Mouse (Mus musculus): Measurements from ENCODE around the gene Shroom3. TPM values are rescaled to one million over a fixed set of nuclear protein-coding genes. Genes with fewer than 3 reads are reported as not detected.
A peak's percentile ranks its signal among the peaks of the same experiment; 100 is the strongest.

Shroom3 gene
- total RNA-seq, 4 experiments from 2014 or later = 3.1 to 5.6 (median 4.1) TPM

DNA sequence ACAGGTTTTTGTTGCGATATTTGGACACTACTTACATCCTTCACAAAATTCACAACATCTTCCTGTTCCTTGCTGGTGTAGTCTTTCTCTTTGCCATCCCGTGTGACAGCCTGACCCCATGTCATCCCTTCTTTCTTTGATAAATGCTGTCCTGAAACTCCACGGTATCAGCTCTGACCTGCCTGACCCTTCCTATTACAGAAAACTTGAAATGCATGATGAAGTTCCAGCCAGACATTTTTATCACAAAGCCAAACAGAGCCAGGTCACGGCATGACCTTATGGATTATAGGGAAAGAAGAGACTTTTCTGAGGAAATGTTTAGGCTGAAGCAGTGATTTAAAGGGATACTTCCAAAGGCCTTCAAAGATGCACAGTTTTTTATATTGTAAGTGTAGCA is 197.7 kb downstream of the Shroom3 start:
- no peak for DNase-seq (ENCODE audit: low spot score in 2 of 2)

DNA sequence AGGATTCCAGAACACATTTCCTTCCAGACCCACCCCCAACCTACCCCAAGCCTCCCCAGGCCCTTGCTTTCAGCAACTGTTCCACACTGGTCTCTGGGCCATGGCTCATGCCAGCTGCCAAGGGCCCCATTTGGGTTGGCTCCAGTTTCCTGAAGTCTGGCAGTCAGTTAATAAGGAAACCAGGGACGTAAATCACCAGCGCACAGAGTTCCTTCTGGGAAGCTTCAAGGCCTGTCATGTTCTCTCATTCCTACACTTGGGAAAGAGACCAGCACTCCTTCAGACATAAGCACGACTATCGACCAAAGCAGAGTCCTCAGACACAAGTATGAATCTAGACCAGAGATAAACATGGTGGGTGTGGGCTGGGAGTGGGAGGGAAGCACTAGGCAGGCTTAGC is 202.9 kb downstream of the Shroom3 start:
- no peak for DNase-seq (ENCODE audit: low spot score in 2 of 2)

DNA sequence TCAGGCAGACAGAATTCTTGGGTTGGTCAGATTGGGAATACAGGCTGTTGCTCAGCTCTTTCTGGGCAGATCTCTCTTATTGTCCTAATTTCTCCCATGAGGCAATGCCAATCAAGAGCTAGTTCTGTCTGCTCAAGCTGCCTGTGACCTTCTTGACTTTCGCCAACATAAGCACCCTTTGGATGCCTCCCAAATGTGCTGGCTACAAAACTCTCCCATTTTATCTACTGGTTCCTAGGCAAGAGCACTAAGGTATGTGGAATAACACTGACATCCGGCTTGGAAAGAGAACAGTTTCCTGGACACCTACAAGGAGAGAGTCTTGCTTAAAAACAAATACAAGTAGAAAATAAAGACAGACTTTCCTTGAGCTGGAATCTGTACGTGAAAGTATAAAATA is 204.3 kb downstream of the Shroom3 start:
- no peak for DNase-seq (ENCODE audit: low spot score in 2 of 2)

- no peak for DNase-seq (ENCODE audit: low spot score in 2 of 2)
Measured at GRCm38 (mm10) chr5:92888628-92889241, 205.5 kb downstream of the Shroom3 start.

GRCm38 (mm10) chr5:92890902-92891301 is 207.7 kb downstream of the Shroom3 start:
- DNase-seq (ENCODE audit: low spot score in 2 of 2) = no peak

- DNase-seq (ENCODE audit: low spot score in 2 of 2) = no peak
Measured at GRCm38 (mm10) chr5:92893284-92893683, 210.0 kb downstream of the Shroom3 start.

GRCm38 (mm10) chr5:92893711-92894110 is 210.5 kb downstream of the Shroom3 start:
- DNase-seq (ENCODE audit: low spot score in 2 of 2) = no peak

- no peak for DNase-seq (ENCODE audit: low spot score in 2 of 2)
Measured at GRCm38 (mm10) chr5:92895877-92896276, 212.6 kb downstream of the Shroom3 start.

GRCm38 (mm10) chr5:92896725-92897280 is 213.6 kb downstream of the Shroom3 start:
- no peak for DNase-seq (ENCODE audit: low spot score in 2 of 2)

- DNase-seq (ENCODE audit: low spot score in 2 of 2) = peak; percentile 10 to 35
Measured at GRCm38 (mm10) chr5:92897766-92898745, 214.8 kb downstream of the Shroom3 start.

DNA sequence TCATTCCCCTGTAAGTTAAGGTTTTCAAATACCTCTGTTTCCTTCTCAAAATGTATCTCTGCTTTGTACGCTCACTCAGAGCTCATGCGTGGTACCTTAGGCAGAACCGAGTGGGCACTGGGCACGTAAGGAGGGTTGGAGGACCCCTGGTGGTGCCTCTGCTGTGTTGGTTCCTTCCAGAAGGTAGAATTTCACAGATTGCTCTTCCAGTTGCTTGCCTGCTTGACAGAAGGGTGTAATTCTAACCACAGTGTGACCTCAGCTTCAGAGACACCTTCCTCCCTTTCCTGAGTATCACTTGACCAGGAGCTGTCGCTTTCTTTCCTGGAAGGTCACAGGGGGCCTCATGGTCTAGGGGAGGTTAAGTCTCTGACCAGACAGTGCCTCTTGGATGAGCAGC is 217.2 kb downstream of the Shroom3 start:
- no peak for DNase-seq (ENCODE audit: low spot score in 2 of 2)

GRCm38 (mm10) chr5:92901870-92902269 is 218.6 kb downstream of the Shroom3 start:
- DNase-seq (ENCODE audit: low spot score in 2 of 2) = no peak

- DNase-seq (ENCODE audit: low spot score in 2 of 2) = no peak
Measured at GRCm38 (mm10) chr5:92905146-92905545, 221.9 kb downstream of the Shroom3 start.

DNA sequence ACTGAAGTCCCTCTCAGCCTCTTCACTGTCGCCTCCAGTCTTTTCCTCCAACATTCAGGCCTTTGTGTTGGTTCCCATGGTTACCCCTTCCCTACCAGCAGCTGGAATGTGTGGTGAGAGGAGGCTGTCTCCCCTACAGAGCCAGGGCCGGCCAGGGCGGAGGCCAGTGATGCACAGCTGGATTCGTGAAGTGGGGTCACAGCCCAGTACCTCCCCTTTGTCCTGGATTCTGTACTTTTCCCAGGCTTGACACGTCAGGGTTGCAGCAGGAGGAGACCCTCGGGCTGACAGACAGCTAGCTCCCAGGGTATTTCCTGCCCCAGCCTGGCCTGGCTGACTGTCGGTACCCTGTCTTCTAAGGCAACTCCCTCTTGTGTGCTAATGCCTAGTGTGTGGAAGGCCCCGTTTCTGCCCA is 222.4 kb downstream of the Shroom3 start:
- peak in 1 of 2 experiments; percentile 17 for DNase-seq (ENCODE audit: low spot score in 2 of 2)

DNA sequence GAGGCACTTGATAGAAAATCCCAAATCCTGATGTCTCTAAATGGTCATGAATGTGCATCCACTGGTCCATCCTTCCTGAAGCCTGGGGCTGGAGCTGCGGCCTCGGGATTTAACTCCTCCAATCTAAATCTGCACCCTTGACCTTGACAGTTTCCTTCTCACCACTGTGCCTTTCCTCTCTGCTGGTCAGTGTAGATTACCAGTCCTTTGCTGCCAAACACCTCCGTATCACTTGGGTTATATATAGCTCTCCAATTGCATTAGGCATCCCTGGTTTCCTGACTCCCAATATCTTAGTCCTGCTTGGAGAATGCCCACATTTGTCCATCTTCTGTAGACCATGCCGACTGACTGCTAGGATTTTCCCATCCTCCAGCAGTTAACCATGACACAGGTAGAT is 225.0 kb downstream of the Shroom3 start:
- DNase-seq (ENCODE audit: low spot score in 2 of 2) = no peak

GRCm38 (mm10) chr5:92910838-92911237 is 227.6 kb downstream of the Shroom3 start:
- no peak for DNase-seq (ENCODE audit: low spot score in 2 of 2)

DNA sequence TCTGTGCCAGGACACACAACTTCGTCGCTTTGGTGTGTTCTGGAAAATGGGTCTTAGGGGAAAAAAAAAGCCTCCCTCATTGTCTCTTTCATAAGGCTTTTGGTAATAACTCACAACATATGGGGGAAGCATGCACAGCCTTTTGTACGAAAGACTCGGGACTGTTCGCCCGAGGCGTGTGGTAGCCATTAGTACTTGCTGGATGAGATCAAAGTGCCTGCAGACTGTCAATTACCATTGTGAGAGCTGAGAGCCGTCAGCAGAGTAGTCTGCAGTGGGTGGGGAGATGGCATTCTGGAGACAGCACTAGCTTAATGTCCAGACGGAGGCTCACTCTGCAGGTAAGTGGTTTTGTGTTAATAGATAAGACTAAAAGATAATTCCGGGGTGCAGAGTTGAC is 232.2 kb downstream of the Shroom3 start:
- DNase-seq (ENCODE audit: low spot score in 2 of 2) = no peak

DNA sequence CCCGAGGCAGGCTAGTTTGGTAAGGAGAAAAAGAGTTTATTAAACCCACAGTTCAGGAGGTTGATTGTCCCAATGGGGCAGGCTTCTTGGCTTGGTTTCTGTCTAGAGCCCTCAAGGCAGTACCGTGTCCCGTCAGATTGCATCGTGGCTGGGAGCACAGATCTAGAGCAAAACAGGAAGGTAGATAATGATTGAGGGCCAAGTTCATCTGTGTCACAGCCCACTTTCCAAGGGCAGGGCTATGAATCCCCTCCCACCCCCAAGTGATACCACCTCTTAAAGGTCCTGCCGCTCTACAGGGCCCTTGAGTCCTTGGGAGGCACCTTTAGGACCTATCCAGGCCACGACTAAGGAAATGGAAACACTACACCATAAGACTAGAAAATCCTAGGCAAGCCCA is 234.5 kb downstream of the Shroom3 start:
- no peak for DNase-seq (ENCODE audit: low spot score in 2 of 2)

GRCm38 (mm10) chr5:92918170-92918569 is 234.9 kb downstream of the Shroom3 start:
- no peak for DNase-seq (ENCODE audit: low spot score in 2 of 2)

DNA sequence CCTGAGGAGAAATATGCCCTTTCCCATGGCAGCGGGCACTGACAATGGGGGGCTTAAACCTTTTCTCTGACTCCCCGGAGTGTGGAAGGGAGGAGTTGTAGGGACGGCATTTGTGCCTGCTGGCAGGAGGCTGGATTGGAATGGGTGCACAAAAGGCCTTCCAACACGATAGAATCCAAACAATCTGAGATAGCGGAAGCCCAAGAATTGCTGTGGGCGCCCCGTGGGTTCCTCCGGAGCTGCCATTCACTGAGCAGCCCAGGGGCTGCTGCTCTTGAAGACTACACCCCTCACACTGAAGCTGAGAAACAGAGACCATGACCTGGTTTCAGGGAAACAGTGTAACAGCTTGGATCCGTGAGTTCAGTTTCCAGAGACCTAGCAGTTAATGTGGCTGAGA is 235.6 kb downstream of the Shroom3 start:
- no peak for DNase-seq (ENCODE audit: low spot score in 2 of 2)

DNA sequence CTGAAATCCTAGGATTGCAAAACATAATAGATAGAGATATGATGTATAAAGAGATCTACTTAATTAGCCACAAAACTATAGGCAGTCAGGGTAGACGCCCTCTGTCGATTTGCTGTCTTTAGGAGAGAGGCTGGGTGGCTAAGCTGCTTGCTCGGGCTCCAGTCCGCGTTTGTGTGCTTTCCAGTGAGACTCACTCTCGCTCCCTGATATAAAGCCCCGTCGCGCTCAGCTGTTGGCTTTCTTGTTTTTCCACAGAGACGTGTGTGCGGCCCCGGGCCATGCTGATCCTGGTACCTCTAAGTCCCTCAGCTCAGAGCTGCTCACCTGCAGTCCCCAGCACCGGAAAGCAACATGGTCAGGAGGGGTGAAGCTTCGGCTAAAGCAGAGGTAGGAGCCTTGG is 236.2 kb downstream of the Shroom3 start:
- no peak for DNase-seq (ENCODE audit: low spot score in 2 of 2)

- DNase-seq (ENCODE audit: low spot score in 2 of 2) = no peak
Measured at GRCm38 (mm10) chr5:92920984-92921383, 237.7 kb downstream of the Shroom3 start.

Measured in layer of hippocampus, adult 8-10 months (tissue).